Mouse (Mus musculus) liver, embryonic 16.5 days (tissue): ENCODE measurements around the gene Gm26657. TPM values are rescaled to one million over a fixed set of nuclear protein-coding genes. Genes with fewer than 3 reads are reported as not detected.

Experiments
- ATAC-seq: fragments of 200-750 bp; cut with Nextera tagmentation; 2 replicates; pipeline ENCODE4 v1.8.0; 2017; ENCODE audit warnings: low read depth, mild to moderate bottlenecking, moderate number of reproducible peaks, moderate library complexity
- H3K27ac ChIP-seq: fragments of 300-500 bp; sonication (generic); 2 replicates; pipeline ENCODE4 v1.5.1; 2014; ENCODE audit warnings: mild to moderate bottlenecking, low read length
- H3K27me3 ChIP-seq: fragments of 300-500 bp; sonication (generic); 2 replicates; pipeline ENCODE4 v1.6.1; 2014; ENCODE audit warnings: low read depth, low read length, mixed read lengths; ENCODE audit not compliant: control insufficient read depth, insufficient read depth
- H3K36me3 ChIP-seq: fragments of 300-500 bp; sonication (generic); 2 replicates; pipeline ENCODE4 v1.6.1; 2014; ENCODE audit warnings: mild to moderate bottlenecking; ENCODE audit not compliant: control insufficient read depth, insufficient read depth
- H3K4me1 ChIP-seq: fragments of 300-500 bp; sonication (generic); 2 replicates; pipeline ENCODE4 v1.6.1; 2014; ENCODE audit warnings: low read depth, low read length, mixed read lengths; ENCODE audit not compliant: control insufficient read depth
- H3K4me2 ChIP-seq: fragments of 300-500 bp; sonication (generic); 2 replicates; pipeline ENCODE4 v1.6.1; 2014; ENCODE audit warnings: low read depth, low read length, mixed read lengths
- H3K4me3 ChIP-seq: fragments of 300-500 bp; sonication (generic); 2 replicates; pipeline ENCODE4 v1.5.1; 2014; ENCODE audit warnings: low read depth, mild to moderate bottlenecking, low read length
- H3K9ac ChIP-seq: fragments of 300-500 bp; sonication (generic); 2 replicates; pipeline ENCODE4 v1.6.1; 2014; ENCODE audit warnings: low read depth, low read length
- H3K9me3 ChIP-seq: fragments of 300-500 bp; sonication (generic); replicated peaks from 2 replicates; pipeline ENCODE4 v1.6.1; 2016; ENCODE audit warnings: low read length; ENCODE audit not compliant: control insufficient read depth
- WGBS: fragments of 180-500 bp; shearing (Covaris S2); extraction: QIAGEN DNeasy Blood & Tissue Kit; methylation state at CpG from one replicate; pipeline ENCODE4 v1.1.7; 2014; ENCODE audit not compliant: insufficient replicate concordance; 5-methylcytosine and 5-hydroxymethylcytosine counted together
- polyA plus RNA-seq: library from polyadenylated mRNA; unstranded; fragments of >200 nt; fragmentation: Nextera tagmentation; extraction: Ambion mirVana; gene quantifications from 2 replicates; pipeline ENCODE4 v1.2.1, GENCODE M21; 2015

The Gm26657 gene
- polyA plus RNA-seq, 1 experiment from 2014 or later, result not detected

GRCm38 (mm10) chr4:56746345-56746744 is 6.5 kb downstream of the Gm26657 start:
- H3K27me3 ChIP-seq, result no peaks in the 10 kb centered on the region
- H3K4me2 ChIP-seq, result no peak overlapping the region
- no peak overlapping the region for H3K27ac ChIP-seq
- H3K4me1 ChIP-seq, result no peaks in the 10 kb centered on the region
- H3K4me3 ChIP-seq, result no peak overlapping the region
- 76% methylated on average over 2 of the region's 2 CpGs for WGBS
- no peaks in the 10 kb centered on the region for H3K9me3 ChIP-seq
- H3K9ac ChIP-seq, result no peak overlapping the region
- peaks cover 12% of the 10 kb centered on the region; the same call in 1 of the 2 replicates for H3K36me3 ChIP-seq
- no peak for ATAC-seq

- Histone ChIP-seq H3K4me3 (no peak overlapping the region), H3K27ac (no peak overlapping the region), H3K9ac (no peak overlapping the region), H3K4me1 (no peaks in the 10 kb centered on the region), H3K36me3 (peaks cover 17% of the 10 kb centered on the region), H3K9me3 (no peaks in the 10 kb centered on the region), H3K27me3 (no peaks in the 10 kb centered on the region), H3K4me2 (no peak overlapping the region)
- 79% methylated on average over 9 of the region's 9 CpGs for WGBS
- no peak for ATAC-seq
Observed at GRCm38 (mm10) chr4:56747456-56747855, 7.6 kb downstream of the Gm26657 start.

- WGBS, result 75% methylated on average over 5 of the region's 5 CpGs
- ATAC-seq, result no peak
- no peaks in the 10 kb centered on the region for H3K9me3 ChIP-seq
- no peak overlapping the region for H3K9ac ChIP-seq
- no peak overlapping the region for H3K4me2 ChIP-seq
- H3K4me1 ChIP-seq, result no peaks in the 10 kb centered on the region
- H3K4me3 ChIP-seq, result no peak overlapping the region
- H3K36me3 ChIP-seq, result peaks cover 18% of the 10 kb centered on the region
- no peaks in the 10 kb centered on the region for H3K27me3 ChIP-seq
- H3K27ac ChIP-seq, result no peak overlapping the region
Observed at GRCm38 (mm10) chr4:56756021-56756420, 16.2 kb downstream of the Gm26657 start.

- peak overlapping the region; percentile 1; the same call in 1 of the 2 replicates for H3K4me3 ChIP-seq
- no peaks in the 10 kb centered on the region for H3K9me3 ChIP-seq
- H3K27ac ChIP-seq, result no peak overlapping the region
- no peaks in the 10 kb centered on the region for H3K27me3 ChIP-seq
- H3K4me2 ChIP-seq, result no peak overlapping the region; the same call in 1 of the 2 replicates
- peaks cover 12% of the 10 kb centered on the region for H3K36me3 ChIP-seq
- H3K9ac ChIP-seq, result no peak overlapping the region
- H3K4me1 ChIP-seq, result no peaks in the 10 kb centered on the region
- 73% methylated on average over 10 of the region's 10 CpGs for WGBS
- peak; percentile 75 for ATAC-seq
Observed at GRCm38 (mm10) chr4:56756966-56757600, 17.2 kb downstream of the Gm26657 start.

- Histone ChIP-seq H3K4me3 (no peak overlapping the region), H3K36me3 (peaks cover 12% of the 10 kb centered on the region), H3K27me3 (no peaks in the 10 kb centered on the region), H3K4me2 (no peak overlapping the region), H3K9ac (no peak overlapping the region), H3K4me1 (no peaks in the 10 kb centered on the region), H3K27ac (no peak overlapping the region), H3K9me3 (no peaks in the 10 kb centered on the region)
- ATAC-seq, result 0 out of 2 replicates have a peak, but pooled peaks have one; percentile 24
- WGBS, result 55% methylated on average over 1 of the region's 1 CpGs
Observed at GRCm38 (mm10) chr4:56757693-56758092, 17.8 kb downstream of the Gm26657 start.

GRCm38 (mm10) chr4:56767861-56768284 is 28.0 kb downstream of the Gm26657 start:
- no peak overlapping the region for H3K9ac ChIP-seq
- H3K36me3 ChIP-seq, result peaks cover 13% of the 10 kb centered on the region
- H3K27me3 ChIP-seq, result no peaks in the 10 kb centered on the region
- 34% methylated on average over 5 of the region's 5 CpGs for WGBS
- H3K4me1 ChIP-seq, result no peaks in the 10 kb centered on the region
- H3K9me3 ChIP-seq, result no peaks in the 10 kb centered on the region
- no peak overlapping the region for H3K27ac ChIP-seq
- no peak for ATAC-seq
- H3K4me2 ChIP-seq, result no peak overlapping the region
- no peak overlapping the region for H3K4me3 ChIP-seq

GRCm38 (mm10) chr4:56768913-56769312 is 29.0 kb downstream of the Gm26657 start:
- ATAC-seq, result no peak
- WGBS, result 70% methylated on average over 7 of the region's 7 CpGs
- no peaks in the 10 kb centered on the region for H3K27me3 ChIP-seq
- H3K4me1 ChIP-seq, result no peaks in the 10 kb centered on the region
- peaks cover 12% of the 10 kb centered on the region for H3K36me3 ChIP-seq
- no peaks in the 10 kb centered on the region for H3K9me3 ChIP-seq
- H3K9ac ChIP-seq, result no peak overlapping the region
- H3K27ac ChIP-seq, result no peak overlapping the region
- no peak overlapping the region for H3K4me2 ChIP-seq
- H3K4me3 ChIP-seq, result no peak overlapping the region

- H3K27ac ChIP-seq, result no peak overlapping the region
- H3K4me1 ChIP-seq, result no peaks in the 10 kb centered on the region
- H3K27me3 ChIP-seq, result no peaks in the 10 kb centered on the region
- ATAC-seq, result no peak
- H3K9ac ChIP-seq, result no peak overlapping the region
- H3K4me2 ChIP-seq, result no peak overlapping the region
- WGBS, result 40% methylated on average over 1 of the region's 1 CpGs
- H3K36me3 ChIP-seq, result peaks cover 13% of the 10 kb centered on the region
- no peak overlapping the region for H3K4me3 ChIP-seq
- H3K9me3 ChIP-seq, result no peaks in the 10 kb centered on the region
Observed at GRCm38 (mm10) chr4:56771065-56771464, 31.2 kb downstream of the Gm26657 start.
